Mouse (Mus musculus): ENCODE measurements around the gene Fam71b. TPM values are rescaled to one million over a fixed set of nuclear protein-coding genes. Genes with fewer than 3 reads are reported as not detected.

The Fam71b gene
- polyA plus RNA-seq, 1 experiment from 2014 or later, result not detected

- no peak overlapping the region for H3K27ac ChIP-seq
- 71% methylated on average over 8 of the region's 8 CpGs for WGBS (ENCODE audit: insufficient replicate concordance)
- no peak overlapping the region for H3K4me3 ChIP-seq
- no peaks in the 10 kb centered on the region for H3K9me3 ChIP-seq (replicated peaks)
- H3K27me3 ChIP-seq (replicated peaks), result 0 out of 2 replicates have a peak, but pooled peaks cover 3% of the 10 kb centered on the region
- H3K4me1 ChIP-seq, result no peaks in the 10 kb centered on the region
- ATAC-seq, result no peak
- no peak overlapping the region for H3K4me2 ChIP-seq
- no peak overlapping the region for H3K9ac ChIP-seq
- H3K36me3 ChIP-seq, result no peaks in the 10 kb centered on the region
Measured at GRCm38 (mm10) chr11:46371250-46371649, 25.1 kb upstream of the Fam71b start.

- Histone ChIP-seq H3K36me3 (no peaks in the 10 kb centered on the region), H3K4me1 (peaks cover 6% of the 10 kb centered on the region), H3K9me3 (replicated peaks) (no peaks in the 10 kb centered on the region), H3K27ac (no peak overlapping the region), H3K9ac (no peak overlapping the region), H3K27me3 (replicated peaks) (0 out of 2 replicates have a peak, but pooled peaks cover 3% of the 10 kb centered on the region), H3K4me3 (no peak overlapping the region), H3K4me2 (no peak overlapping the region)
- WGBS (ENCODE audit: insufficient replicate concordance), result 60% methylated on average over 8 of the region's 8 CpGs
- ATAC-seq, result no peak
Measured at GRCm38 (mm10) chr11:46372331-46372953, 23.9 kb upstream of the Fam71b start.

- WGBS (ENCODE audit: insufficient replicate concordance), result 74% methylated on average over 13 of the region's 13 CpGs
- 0 out of 2 replicates have a peak, but pooled peaks cover 1% of the 10 kb centered on the region for H3K27me3 ChIP-seq (replicated peaks)
Measured at GRCm38 (mm10) chr11:46373071-46374030, 23.0 kb upstream of the Fam71b start.

GRCm38 (mm10) chr11:46375015-46375414 is 21.3 kb upstream of the Fam71b start:
- Histone ChIP-seq H3K4me2 (no peak overlapping the region), H3K36me3 (no peaks in the 10 kb centered on the region), H3K4me3 (no peak overlapping the region), H3K27me3 (replicated peaks) (no peaks in the 10 kb centered on the region), H3K27ac (no peak overlapping the region), H3K9me3 (replicated peaks) (no peaks in the 10 kb centered on the region), H3K4me1 (peaks cover 18% of the 10 kb centered on the region), H3K9ac (no peak overlapping the region)
- no peak for ATAC-seq
- WGBS (ENCODE audit: insufficient replicate concordance), result 80% methylated on average over 8 of the region's 8 CpGs

More at GRCm38 (mm10) chr11:46373071-46374030, 23.0 kb upstream of the Fam71b start:
- Histone ChIP-seq H3K9me3 (replicated peaks) (no peaks in the 10 kb centered on the region), H3K27ac (no peak overlapping the region), H3K4me3 (no peak overlapping the region), H3K36me3 (no peaks in the 10 kb centered on the region), H3K4me1 (peaks cover 13% of the 10 kb centered on the region), H3K9ac (no peak overlapping the region), H3K4me2 (no peak overlapping the region)
- no peak for ATAC-seq

GRCm38 (mm10) chr11:46377316-46377715 is 19.0 kb upstream of the Fam71b start:
- Histone ChIP-seq H3K4me3 (no peak overlapping the region), H3K9ac (no peak overlapping the region), H3K36me3 (no peaks in the 10 kb centered on the region), H3K27me3 (replicated peaks) (no peaks in the 10 kb centered on the region), H3K27ac (no peak overlapping the region), H3K4me2 (no peak overlapping the region), H3K9me3 (replicated peaks) (no peaks in the 10 kb centered on the region), H3K4me1 (peaks cover 18% of the 10 kb centered on the region)
- 72% methylated on average over 1 of the region's 1 CpGs for WGBS (ENCODE audit: insufficient replicate concordance)
- no peak for ATAC-seq

GRCm38 (mm10) chr11:46377819-46378782 is 18.3 kb upstream of the Fam71b start:
- Histone ChIP-seq H3K27me3 (replicated peaks) (no peaks in the 10 kb centered on the region), H3K9me3 (replicated peaks) (no peaks in the 10 kb centered on the region), H3K4me1 (peaks cover 18% of the 10 kb centered on the region), H3K36me3 (no peaks in the 10 kb centered on the region), H3K4me3 (no peak overlapping the region), H3K4me2 (no peak overlapping the region; the same call in 1 of the 2 replicates), H3K9ac (no peak overlapping the region), H3K27ac (peak overlapping the region; percentile 49)
- 61% methylated on average over 8 of the region's 8 CpGs for WGBS (ENCODE audit: insufficient replicate concordance)
- ATAC-seq, result peak; percentile 97

GRCm38 (mm10) chr11:46380097-46380675 is 16.2 kb upstream of the Fam71b start:
- H3K27ac ChIP-seq, result no peak overlapping the region
- H3K36me3 ChIP-seq, result no peaks in the 10 kb centered on the region
- no peak for ATAC-seq
- no peaks in the 10 kb centered on the region for H3K9me3 ChIP-seq (replicated peaks)
- no peaks in the 10 kb centered on the region for H3K27me3 ChIP-seq (replicated peaks)
- H3K9ac ChIP-seq, result no peak overlapping the region
- WGBS (ENCODE audit: insufficient replicate concordance), result 73% methylated on average over 7 of the region's 7 CpGs
- H3K4me2 ChIP-seq, result no peak overlapping the region
- peaks cover 18% of the 10 kb centered on the region for H3K4me1 ChIP-seq
- H3K4me3 ChIP-seq, result no peak overlapping the region

GRCm38 (mm10) chr11:46382466-46382865 is 13.9 kb upstream of the Fam71b start:
- H3K36me3 ChIP-seq, result no peaks in the 10 kb centered on the region
- H3K27me3 ChIP-seq (replicated peaks), result no peaks in the 10 kb centered on the region; the same call in 1 of the 2 replicates
- no peak overlapping the region for H3K4me3 ChIP-seq
- no peak overlapping the region for H3K9ac ChIP-seq
- H3K4me2 ChIP-seq, result no peak overlapping the region
- peaks cover 13% of the 10 kb centered on the region for H3K4me1 ChIP-seq
- no peak overlapping the region for H3K27ac ChIP-seq
- ATAC-seq, result no peak
- H3K9me3 ChIP-seq (replicated peaks), result no peaks in the 10 kb centered on the region
- WGBS (ENCODE audit: insufficient replicate concordance), result 70% methylated on average over 4 of the region's 4 CpGs

GRCm38 (mm10) chr11:46384925-46385324 is 11.4 kb upstream of the Fam71b start:
- no peaks in the 10 kb centered on the region; the same call in 1 of the 2 replicates for H3K27me3 ChIP-seq (replicated peaks)
- no peak for ATAC-seq
- H3K27ac ChIP-seq, result no peak overlapping the region
- no peaks in the 10 kb centered on the region for H3K9me3 ChIP-seq (replicated peaks)
- no peaks in the 10 kb centered on the region for H3K4me1 ChIP-seq
- H3K9ac ChIP-seq, result no peak overlapping the region
- WGBS (ENCODE audit: insufficient replicate concordance), result 84% methylated on average over 2 of the region's 2 CpGs
- no peak overlapping the region for H3K4me2 ChIP-seq
- H3K4me3 ChIP-seq, result no peak overlapping the region
- H3K36me3 ChIP-seq, result no peaks in the 10 kb centered on the region

- Histone ChIP-seq H3K27ac (no peak overlapping the region), H3K4me2 (no peak overlapping the region), H3K9me3 (replicated peaks) (no peaks in the 10 kb centered on the region), H3K9ac (no peak overlapping the region), H3K4me1 (no peaks in the 10 kb centered on the region), H3K4me3 (no peak overlapping the region), H3K36me3 (no peaks in the 10 kb centered on the region), H3K27me3 (replicated peaks) (no peaks in the 10 kb centered on the region; the same call in 1 of the 2 replicates)
- WGBS (ENCODE audit: insufficient replicate concordance), result 70% methylated on average over 8 of the region's 8 CpGs
- no peak for ATAC-seq
Measured at GRCm38 (mm10) chr11:46386556-46386955, 9.8 kb upstream of the Fam71b start.

GRCm38 (mm10) chr11:46387061-46387460 is 9.3 kb upstream of the Fam71b start:
- Histone ChIP-seq H3K27me3 (replicated peaks) (no peaks in the 10 kb centered on the region; the same call in 1 of the 2 replicates), H3K4me2 (no peak overlapping the region), H3K9ac (no peak overlapping the region), H3K4me3 (no peak overlapping the region), H3K9me3 (replicated peaks) (no peaks in the 10 kb centered on the region), H3K4me1 (no peaks in the 10 kb centered on the region), H3K36me3 (no peaks in the 10 kb centered on the region), H3K27ac (no peak overlapping the region)
- WGBS (ENCODE audit: insufficient replicate concordance), result 79% methylated on average over 8 of the region's 8 CpGs
- no peak for ATAC-seq
